Mouse (Mus musculus) monocyte, adult 2 months (primary cell): ENCODE data around the gene Tmbim6.
"Not testable (repeated sequence)": the region's sequence is repeated elsewhere in the genome, so short reads cannot be mapped to it uniquely, and the experiment has no call there.

Source experiments
- DNase-seq, 2 experiments: peaks; one replicate each; pipeline ENCODE4 v3.0.0; 2022; ENCODE audit warnings: low spot score in 2 of 2, low read depth in 1 of 2

The Tmbim6 gene

DNA sequence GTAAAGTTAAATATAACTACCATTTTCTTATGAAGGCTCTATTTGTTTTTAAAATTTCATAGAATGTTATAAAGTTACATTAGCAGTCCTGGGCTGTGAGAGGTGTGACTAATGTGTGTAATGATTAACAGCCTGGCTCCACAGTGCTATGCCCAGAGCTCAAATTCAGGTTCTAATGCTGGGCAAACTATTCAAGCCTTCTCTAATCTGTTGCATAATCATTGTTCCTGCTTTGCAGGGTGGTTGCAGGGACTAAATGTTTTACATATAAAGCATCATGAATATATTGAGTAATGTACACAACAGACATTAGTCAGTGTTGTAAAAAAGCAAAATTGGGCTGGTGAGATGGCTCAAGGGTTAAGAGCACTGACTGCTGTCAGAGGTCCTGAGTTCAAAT is 9.8 kb upstream of the Tmbim6 start:
- DNase-seq = no peak

DNA sequence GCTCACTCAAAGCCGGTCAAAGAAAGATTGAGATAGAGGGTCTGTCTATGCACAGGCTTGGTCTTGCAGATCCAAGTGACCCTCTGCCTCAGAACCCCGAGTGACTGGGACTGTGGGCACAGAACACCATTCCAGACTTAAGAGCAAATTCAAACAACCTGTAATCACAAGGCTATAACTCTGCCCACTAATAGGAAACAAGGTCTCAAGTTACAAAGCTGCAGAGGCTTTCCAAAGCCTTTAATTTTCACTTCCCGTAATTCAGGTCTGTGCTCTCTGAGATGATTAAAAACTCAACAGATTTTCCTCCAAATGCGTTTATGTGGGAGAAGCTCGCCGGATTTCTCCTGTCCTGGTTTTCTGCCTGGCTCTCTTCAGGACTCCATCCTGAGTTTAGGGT is 8.6 kb upstream of the Tmbim6 start:
- DNase-seq = no peak

DNA sequence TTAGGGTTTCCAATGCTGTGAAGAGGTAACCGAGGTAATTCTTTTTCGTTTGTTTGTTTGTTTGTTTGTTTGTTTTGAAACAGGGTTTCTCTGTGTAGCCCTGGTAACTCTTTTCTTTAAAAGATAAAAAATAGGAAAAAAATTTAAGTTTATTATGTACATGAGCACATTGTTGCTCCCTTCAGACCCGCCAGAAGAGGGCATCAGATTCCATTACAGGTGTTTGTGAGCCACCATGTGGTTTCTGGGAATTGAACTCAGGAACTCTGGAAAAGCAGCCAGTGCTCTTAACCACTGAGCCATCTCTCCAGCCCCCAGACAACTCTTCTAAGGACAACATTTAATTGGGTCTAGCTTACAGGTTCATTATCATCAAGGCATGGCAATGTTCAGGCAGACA is 6.6 kb upstream of the Tmbim6 start:
- DNase-seq = not testable (repeated sequence)

DNA sequence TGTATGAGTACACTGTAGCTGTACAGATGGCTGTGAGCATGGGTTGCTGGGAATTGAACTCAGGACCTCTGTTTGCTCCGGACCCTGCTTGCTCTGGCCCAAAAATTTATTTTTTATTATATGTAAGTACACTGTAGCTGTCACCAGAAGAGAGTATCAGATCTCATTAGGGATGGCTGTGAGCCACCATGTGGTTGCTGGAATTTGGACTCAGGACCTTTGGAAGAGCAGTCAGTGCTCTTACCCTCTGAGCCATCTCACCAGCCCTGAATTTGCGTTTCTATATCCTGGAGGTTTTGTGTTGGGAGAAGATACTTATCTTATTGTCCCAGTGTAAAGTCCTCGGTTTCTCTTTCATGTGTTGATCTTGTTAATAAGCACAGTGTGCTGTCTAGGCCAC is 5.9 kb upstream of the Tmbim6 start:
- no peak for DNase-seq

DNA sequence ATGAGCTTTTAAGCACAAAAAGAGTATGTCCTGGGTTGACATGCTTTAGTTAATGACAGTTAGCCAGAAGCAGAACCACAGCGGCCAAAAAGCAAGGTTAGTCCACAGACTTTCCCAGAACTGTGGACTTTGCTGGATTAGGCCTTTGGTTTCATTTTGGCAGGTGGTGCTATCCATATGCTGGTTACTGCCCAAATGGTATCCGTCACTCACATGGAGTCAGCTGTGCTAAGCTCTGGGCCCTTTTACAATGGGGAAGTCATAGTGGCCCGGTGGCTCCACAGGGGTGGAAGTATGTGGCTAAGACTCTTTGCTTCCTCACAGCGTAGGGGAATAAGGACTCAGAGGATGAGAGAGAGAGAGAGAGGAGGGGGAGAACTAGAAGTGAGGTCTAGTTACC is 4.7 kb upstream of the Tmbim6 start:
- DNase-seq = peak; percentile 47 to 50

DNA sequence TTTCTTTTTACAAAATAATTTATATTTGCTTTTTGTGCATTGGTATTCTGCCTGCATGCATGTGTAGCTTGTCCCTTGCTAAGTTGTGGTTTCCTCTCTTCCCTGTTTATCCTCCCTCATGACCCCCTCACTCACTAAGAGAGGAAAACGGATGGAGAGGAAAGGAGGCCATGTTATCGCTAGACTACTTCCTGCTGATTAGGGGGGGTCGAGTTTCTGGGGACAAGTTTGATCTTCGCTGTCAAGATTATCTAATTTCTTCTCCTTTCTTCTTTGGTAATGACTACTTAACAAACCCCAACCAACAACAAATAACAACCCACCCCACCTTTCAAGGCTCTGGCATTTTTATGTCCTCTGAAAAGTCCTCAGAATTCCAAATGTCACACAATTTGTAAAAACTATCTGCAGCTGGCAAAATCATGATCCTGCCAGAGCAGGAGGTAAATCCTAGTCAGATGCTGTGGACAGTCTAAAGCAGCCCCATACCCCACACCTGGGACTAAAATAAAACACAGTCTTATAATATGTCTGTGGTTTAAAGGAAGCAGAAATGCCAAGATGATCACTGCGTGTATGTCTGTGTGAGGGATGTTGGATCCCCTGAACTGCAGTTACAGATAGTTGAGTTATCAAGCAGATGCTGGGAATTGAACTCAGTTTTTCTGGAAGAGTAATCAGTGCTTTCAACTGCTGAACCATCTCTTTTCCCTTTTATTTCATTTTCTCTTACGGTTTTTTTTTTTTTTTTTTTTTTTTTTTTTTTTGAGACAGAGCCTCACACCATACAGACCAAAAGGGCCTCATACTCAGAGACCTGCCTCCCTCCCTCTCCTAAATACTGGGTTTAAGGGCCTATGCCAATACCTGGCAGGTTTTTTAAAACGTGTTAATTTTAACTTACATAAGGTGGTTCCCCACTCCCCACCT is 1.9 kb upstream of the Tmbim6 start:
- no peak for DNase-seq

DNA sequence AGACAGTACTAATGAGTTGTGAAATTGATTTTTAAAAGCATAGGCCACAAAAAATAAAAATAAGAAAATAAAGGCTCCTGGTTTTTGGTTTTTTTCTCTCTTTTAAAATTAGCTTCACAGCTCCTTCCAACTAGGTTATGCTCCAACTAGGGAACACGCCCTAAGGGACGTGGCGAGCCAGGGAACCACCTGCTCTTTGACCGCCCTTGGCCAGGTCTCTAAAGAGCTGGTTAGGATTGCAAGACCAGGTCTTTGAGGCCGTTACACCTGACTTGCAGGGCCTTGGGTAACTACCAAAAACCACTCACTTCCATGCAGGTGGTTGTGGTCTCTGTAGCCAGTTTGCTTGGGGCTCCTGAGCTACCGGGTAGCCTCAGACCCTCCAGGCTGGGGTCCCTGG is 707 bp upstream of the Tmbim6 start:
- no peak for DNase-seq

DNA sequence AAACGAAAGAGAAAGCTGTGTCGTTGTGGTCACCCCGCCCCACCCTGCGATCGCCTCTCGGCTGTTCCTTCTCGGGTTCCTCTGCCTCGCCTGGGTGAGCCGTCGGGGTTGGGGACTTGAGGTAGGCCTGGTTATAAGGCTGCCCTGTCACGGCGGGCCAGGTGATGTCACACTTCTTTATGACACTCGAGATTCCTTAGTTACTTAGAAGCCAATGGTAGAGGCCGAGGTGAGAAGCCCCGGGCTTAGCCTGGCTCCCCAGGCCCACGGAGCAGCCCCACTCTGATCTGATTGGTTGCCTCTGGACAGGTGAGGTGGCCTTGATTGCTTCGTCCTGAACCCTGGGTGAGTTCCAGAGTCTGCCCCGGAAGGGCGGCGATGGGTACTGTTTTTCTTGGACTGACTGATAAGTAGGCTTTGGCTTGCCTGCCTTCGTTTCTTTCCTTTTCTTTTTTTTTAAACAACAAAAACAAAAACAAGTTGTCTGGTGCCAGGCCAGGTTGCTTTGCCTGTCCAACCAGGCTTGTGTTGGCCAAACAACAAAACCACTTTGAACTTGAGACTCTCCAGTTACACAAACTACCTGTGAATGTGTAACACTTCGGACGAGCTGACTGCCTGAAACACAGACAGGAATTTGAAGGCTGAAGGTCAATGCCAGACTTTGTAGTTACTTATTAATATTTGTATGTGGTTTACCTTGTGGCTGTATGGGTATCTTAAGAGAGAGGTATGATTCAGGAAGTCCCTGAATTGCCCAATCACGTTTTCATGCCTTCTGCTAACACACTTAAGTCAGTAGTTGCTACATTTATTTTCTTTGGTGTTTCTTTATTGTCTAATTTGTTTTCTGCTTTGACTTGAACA is 937 bp downstream of the Tmbim6 start:
- no peak for DNase-seq

DNA sequence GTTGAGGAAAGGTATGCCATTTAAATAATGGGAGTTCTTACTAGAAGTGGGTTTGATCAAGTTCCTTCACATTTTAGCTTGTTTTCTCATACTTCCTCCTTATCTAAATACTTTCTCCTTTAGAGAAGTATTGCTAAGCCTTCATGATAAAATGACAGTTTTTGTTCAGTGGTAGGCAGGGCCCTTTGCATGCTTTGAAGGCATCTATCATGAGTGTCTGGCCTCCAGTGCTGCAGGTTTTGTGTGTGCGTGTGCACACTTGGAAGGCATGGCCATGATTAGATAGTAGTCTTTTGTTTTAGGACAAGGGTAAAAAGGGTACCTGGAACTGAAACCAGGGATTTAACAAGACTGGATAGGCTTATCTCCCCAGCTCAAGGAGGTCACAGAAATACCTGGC is 3.8 kb downstream of the Tmbim6 start:
- DNase-seq = no peak

DNA sequence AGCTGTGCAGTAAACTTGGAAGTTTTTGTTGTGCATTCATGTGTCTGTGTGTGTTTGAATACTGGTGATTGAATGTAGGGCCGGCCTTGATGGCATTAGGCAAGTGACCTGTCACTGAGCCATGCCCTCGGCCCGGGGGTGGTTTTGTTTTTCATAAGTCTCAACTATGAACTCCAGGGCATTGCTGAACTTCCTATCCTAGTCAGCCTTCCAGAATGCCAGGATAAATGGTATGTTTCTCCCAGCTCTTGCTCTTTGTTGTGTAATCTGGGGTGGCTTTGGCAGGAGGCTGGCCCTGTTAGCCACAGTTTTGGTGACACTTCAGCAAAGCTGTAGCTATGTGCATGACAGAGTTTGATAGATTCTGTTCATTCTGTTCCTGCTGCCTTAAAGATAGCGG is 4.2 kb downstream of the Tmbim6 start:
- DNase-seq = no peak

DNA sequence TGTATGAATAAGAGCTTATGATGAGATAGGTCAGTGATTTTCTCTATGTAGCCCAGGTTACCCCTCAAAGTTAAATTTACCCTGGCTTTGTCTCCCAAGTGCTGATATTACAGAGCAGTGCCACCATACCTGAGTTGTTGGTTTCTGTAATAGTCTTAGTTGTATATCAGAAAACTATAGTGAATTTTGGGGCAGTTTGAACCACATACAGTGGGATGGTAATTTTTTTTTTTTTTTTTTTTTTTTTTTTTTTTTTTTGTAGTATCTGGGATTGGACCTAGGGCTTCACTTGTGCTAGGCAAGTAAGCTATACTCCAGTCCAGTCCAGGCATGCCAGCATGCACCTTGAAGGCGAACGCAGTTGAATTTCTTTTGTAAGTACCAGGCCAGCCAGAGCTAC is 4.9 kb downstream of the Tmbim6 start:
- DNase-seq = no peak

DNA sequence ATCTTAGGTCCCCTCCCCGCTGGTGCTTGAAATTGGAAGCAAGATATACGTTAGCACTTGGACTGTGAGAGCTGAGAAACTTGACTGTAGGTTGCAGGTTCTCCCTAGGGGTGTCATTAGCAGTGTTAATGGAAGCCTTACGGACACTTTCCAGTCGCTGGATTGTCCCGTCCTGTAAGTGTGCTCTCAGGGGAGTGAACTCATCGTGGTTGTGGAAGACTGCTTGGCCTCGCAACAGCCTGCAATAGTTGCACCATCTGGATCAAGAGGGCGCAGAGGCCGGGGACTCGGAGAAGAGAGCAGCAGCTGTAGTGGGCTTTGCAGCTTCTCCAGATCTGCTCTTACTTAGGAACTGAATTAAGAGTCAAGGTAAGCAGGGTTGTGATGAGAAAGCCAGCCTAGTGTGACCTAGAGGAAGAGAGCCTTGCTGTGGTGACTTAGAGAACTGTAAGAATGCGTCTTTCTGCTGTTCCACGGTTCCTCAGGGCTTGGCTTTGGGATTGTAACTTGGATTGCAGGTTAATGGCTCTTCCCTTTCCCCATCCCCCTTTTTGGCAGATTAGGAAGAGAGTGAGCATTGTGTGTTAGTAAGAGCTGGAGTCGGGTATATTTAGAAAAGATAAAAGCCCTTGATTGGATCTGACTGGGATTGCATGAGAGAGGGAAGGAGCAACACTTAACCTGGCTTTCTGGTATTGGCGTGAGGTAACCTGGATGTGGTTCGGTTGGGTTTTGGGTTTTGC is 7.0 kb downstream of the Tmbim6 start:
- no peak for DNase-seq

DNA sequence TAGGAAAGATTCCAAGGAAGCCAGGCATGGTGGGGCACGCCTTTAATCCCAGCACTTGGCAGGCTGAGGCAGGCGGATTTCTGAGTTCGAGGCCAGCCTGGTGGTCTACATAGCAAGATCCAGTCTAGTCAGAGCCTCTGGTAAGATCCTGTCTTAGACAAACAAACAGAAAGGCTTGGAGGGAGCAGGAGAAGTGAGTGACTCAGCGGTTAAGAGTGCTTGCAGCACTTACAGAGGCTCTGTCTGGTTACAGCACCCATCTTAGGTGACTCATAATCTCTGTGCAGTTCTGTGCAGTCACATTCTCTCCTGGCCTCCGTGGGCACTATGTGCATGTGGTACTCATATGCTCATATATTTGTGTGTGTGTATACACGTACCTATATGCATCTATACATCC is 7.9 kb downstream of the Tmbim6 start:
- DNase-seq = no peak

DNA sequence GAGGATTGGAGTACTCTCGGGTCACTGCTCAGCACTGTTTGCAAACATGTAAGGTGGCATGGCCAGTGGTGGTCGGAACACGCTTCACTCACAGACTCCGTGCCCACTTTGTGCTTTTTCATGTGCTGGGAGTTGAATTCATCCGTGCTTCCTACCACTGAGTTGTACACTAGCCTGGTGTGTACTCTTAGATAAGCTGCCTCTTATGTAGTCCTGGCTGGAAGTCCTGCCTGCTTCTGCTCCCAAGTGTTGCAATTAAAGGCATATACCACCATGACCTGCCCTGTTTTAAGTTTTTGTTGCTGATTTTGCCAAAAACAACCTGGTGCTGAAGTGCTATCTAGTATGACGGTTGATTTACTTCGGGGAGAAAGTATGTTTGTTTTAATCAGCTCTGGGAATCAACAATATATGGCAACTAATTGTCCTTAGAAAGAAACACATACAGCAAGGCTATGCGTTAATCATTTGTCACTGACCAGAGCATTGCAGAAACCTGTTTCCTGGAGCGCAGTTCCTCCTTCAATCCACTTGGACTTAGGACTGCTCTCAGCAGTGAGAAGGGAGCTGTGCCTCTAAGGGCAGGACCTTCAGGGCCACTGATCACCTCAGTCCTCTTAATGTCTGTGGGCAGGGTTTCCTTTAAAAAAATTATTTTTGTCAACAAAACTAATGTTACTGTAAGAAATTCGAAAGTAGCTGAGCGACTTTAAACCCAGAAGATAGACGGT is 10.6 kb downstream of the Tmbim6 start:
- DNase-seq = no peak

DNA sequence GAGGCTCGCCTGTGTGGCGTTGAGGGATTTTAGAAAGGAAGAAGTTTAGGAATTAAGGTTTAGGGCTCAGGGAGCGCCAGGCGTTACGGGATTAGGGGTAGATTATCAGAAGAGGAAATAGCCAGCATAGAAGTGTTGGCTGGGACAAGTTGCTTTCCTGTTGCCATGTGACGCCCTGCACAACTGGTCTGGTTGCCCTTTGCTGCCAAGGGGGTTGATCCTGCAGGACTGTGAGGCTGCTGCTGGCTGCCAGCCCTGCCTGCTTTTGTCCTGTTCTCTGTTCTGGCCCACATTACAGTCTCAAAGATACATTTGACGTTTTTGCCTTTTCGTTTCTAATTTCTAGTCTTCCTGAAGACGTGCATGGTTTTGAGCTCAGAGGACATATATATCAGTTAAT is 12.5 kb downstream of the Tmbim6 start:
- no peak for DNase-seq

DNA sequence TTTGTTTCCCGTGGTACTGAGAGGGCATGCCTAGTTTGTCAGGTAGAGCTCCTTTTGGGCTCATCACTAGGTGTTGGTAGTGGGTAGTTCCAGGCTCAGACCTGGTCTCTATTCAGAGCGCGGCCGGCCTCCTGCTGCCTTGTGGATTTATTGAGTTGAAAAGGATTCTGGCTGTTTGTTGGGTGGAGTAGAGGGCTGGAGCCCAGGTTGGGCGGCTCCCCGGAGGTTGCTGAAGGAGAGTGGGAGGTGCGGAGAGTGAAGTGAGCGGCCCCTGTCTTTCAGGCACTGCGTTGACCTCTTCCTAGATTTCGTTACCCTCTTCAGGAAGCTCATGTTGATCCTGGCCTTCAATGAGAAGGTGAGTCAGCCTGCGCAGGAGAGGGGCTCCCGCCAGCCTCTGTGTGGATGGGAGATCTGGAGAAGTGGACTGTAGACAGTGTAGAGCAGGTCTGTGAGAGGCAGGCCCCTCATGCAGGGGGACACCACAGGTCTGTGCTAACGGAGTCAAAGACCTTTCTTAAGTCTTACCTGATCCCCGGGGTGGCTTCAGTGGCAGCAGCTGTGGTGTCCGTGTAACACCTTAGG is 14.4 kb downstream of the Tmbim6 start:
- no peak for DNase-seq

DNA sequence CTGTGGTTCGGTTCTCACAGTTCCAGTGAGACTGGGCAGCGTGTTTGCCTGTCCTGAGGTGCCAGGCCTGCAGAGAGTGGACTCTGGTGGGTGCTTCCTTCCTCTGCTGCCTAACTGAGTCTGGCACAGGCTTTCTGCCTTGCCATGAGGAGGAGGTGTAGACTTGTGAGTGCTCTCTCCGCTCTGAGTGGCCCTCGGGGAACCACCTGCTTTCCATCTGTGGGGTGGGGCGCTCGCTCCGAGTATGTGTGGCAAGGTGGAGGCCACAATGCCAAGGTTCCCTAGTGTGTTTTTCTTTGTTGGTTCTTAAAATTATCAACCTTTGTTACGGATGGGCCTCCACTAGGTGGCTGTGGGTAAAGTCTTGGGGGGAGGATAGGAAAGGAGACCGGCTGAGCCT is 16.2 kb downstream of the Tmbim6 start:
- DNase-seq = no peak

DNA sequence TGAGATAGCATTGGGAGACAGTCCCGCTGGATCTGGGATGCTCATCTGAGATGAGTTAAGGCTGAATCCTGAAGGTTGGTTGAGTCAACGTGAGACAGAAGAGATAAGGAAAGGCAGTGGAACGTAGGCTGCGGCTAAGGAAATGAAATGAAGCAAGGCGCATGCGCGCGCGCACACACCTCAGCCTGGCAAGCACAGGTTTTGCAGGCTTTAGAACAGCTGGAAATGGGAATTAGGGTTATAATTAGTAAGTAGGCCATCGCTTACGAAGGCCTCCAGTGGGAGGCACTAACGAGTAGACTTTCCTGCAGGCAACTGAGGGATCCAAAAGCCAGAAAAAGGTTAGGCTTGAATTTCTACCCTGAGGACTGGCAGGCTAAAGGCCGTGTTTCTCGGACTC is 19.1 kb downstream of the Tmbim6 start:
- DNase-seq = no peak

DNA sequence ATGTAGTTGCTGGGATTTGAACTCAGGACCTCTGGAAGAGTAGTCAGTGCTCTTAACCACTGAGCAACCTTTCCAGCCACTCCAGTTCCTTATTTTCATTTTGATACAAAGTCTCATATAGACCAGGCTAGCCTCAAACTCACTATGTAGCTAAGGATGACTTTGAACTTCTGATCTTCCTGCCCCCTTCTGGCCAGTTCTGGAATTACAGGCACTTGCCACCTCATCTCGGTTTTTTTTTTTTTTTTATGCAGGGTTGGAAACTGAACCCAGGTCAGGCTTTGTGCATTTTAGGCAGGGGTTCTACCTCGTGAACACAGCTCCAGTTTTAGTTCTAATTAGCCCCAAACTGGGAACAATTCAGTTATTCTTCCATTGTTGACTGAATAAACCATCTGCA is 23.1 kb downstream of the Tmbim6 start:
- peak in 1 of 2 experiments; percentile 44 for DNase-seq

DNA sequence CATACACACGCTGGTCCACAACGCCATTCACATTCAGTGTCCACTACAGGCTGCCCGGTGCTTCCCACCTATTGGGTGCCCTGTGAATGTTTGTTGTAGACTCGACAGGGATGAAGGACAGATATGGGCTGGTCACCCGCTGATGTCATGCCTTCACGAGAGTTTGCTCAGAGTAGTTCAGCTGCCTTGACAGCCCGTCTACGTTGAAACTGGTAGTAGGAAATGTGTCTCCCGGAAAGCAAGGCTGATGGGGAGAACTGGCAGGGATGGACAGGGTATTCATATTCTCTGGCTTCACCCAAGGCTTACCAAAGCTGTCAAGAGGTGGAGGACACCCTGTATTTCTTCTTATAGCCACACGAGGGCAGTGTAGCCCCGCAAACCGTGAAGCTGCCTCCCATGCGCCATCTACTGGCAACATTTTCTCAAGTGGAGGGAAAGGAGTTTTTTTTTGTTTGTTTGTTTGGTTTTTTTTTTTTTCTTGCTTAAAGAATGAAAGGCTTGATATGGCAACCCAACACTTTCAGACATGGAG is 23.7 kb downstream of the Tmbim6 start:
- DNase-seq = peak; percentile 57 to 72
